Mouse (Mus musculus): ENCODE data around the gene Aldh3a1.
"Not testable (repeated sequence)": the region's sequence is repeated elsewhere in the genome, so short reads cannot be mapped to it uniquely, and the experiment has no call there.

Aldh3a1 gene

DNA sequence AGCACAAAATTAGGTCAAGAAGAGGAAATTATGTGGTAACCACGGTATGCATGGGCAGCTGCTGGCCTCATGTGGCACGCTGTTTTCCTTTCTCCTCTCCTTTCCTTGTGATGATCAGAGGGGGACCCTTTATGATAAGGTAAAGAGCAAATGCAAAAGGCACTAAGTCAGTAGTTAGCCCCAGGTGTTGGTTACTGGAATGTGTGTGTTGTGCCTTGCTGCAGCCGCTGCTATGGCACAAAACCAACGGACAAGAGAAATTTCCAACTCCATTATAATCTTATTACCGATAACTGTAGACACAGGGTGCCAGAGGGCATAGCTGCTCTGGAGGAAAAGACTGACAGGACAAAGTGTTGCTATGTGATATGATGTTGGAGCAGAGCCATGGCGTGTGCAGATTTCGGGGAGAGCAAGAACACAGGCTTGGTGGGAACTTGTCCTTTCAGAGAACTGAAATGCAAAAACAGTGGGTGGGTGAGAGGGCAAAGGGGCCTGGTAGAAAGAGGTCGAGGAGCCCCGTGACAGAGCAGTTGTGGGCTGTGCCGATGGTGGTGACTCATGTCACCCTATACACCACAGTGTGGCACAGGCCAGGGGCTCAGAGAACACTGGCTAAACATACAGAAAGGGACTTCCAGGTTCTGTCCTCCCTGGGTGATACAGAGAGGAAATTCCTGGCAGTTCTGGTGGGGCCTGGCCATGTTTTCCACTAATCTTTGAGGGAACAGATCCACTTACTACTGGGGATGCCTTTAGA lies at the start of gene Aldh3a1:
Gene Aldh3a1 (plus strand): TSS at position 51 of the 760 bp plus-strand sequence.
- DNase-seq (ENCODE audit: low read depth, low spot score) = no peak

DNA sequence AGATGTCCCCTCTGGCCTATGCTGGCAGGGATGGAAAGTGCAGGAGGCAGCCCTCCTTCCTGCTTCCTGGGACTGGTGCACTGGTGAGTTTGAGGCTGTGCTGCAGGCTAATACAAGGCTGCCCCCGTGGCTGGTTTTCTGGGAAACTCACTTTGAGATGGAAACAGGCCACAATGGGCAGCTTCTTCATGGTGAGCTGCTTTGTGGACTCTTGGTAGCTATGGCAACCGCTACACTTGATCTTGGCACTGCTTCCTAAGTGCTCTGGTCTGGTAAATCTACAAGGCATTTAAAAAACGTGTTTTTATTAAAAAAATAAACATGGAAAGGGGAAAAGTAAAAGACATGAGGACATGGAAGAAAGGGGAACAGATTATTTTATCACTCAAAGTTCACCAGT lies 49.2 kb upstream of the Aldh3a1 start:
- DNase-seq (ENCODE audit: low read depth, low spot score) = no peak

GRCm38 (mm10) chr11:61159796-61160732 lies 47.3 kb upstream of the Aldh3a1 start:
- no peak for DNase-seq (ENCODE audit: low read depth, low spot score)

DNA sequence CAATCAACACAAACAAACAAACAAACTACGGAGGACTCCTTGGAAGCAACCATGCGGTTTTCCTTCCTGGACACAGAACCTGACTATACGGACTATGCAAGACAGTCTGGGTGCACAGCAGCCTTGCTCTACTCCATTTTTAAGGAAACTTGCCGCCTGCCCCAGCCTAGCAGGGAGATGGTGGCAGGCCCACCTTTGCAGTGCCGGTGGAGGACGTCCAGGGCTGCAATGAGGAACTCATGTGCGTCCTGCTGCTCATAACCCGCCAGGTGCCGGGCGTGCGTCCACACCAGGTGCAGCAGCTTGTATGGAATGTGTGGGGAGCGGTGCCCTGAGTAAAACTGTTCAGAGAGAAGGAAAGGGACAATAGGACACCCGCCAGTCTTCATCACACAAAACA lies 46.2 kb upstream of the Aldh3a1 start:
- no peak for DNase-seq (ENCODE audit: low read depth, low spot score)

GRCm38 (mm10) chr11:61162776-61163175 lies 44.6 kb upstream of the Aldh3a1 start:
- no peak for DNase-seq (ENCODE audit: low read depth, low spot score)

DNA sequence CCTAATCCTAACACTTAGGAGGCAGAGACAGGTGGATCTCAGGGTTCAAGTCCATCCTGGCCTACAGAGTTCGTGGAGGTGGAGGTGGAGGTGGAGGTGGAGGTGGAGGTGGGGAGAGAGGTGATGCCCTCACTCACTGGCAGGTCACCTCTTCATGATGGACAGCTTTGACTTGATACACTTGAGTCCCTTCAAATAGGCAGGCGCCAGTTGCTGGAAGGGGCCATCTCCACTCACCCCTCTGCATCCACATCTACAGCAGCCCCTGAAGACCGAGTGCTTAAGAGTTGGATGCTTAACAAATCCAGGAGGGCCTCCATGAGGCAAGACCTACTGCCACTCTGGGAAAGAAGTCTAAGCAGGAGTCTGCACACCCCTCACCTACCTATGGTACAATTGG lies 44.0 kb upstream of the Aldh3a1 start:
- no peak for DNase-seq (ENCODE audit: low read depth, low spot score)

DNA sequence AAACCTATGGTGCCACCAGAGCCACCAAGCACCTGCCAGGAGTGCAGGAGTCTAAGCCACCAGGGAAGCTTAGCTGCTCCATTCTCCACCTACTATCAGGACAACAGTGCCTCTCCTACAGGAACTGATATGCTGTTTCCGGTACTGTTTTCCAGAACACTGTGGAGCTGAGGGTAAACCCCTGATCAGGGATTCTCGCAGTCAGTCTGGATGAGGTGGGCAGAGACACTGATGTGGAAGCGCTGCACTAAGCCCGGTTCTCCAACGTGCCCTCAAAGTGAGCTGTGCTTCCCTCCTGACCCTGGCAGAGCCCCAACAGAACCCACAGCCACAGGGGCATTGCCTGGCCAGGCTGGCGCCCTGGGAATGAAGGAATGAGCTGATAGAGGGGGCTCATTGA lies 43.0 kb upstream of the Aldh3a1 start:
- DNase-seq (ENCODE audit: low read depth, low spot score) = no peak

DNA sequence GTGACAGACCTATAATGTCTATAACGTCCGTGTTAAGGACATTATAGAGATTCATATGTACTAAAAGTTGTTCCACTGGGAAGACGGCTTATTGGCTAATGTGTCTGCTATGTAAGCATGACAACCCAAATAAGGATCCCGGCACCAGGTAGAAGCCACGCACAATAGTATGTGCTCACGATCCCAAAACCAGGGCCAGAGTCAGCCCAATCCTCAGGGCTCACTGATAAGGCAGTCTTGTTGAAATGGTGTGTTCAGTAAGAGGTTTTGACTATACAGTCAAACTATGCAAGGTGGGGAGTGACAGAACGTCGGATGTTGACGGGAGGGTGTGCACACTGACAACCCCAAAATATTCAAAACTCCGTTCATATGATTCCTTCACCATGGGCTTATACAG lies 42.5 kb upstream of the Aldh3a1 start:
- no peak for DNase-seq (ENCODE audit: low read depth, low spot score)

GRCm38 (mm10) chr11:61170184-61170583 lies 37.2 kb upstream of the Aldh3a1 start:
- no peak for DNase-seq (ENCODE audit: low read depth, low spot score)

GRCm38 (mm10) chr11:61173477-61173876 lies 33.9 kb upstream of the Aldh3a1 start:
- not testable (repeated sequence) for DNase-seq (ENCODE audit: low read depth, low spot score)

DNA sequence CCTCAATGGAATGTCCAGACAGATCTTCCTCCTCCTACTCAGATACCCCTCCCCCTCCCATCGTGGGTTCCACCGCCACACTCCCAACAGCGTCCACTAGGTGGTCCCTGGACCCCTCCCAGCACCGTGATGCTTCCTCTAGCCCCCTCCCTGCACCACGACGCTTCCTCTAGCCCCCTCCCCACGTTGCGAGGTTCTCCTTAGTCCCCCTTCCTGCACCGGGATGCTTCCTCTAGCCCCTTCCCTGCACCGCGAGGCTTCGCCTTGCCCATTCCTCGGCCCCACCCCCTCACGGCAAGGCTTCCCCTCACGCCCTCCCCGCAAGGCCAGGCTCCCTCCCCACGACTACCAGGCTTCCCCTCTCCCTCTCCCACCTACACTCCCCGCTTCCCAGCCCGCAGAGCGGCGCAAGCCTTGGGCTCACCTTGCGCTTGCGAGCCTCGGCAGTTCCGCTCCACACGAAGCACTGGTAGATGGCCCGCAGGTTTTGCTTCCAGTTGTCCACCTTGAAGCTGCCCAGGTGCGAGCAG lies 33.0 kb upstream of the Aldh3a1 start:
- peak; percentile 16 for DNase-seq (ENCODE audit: low read depth, low spot score)

DNA sequence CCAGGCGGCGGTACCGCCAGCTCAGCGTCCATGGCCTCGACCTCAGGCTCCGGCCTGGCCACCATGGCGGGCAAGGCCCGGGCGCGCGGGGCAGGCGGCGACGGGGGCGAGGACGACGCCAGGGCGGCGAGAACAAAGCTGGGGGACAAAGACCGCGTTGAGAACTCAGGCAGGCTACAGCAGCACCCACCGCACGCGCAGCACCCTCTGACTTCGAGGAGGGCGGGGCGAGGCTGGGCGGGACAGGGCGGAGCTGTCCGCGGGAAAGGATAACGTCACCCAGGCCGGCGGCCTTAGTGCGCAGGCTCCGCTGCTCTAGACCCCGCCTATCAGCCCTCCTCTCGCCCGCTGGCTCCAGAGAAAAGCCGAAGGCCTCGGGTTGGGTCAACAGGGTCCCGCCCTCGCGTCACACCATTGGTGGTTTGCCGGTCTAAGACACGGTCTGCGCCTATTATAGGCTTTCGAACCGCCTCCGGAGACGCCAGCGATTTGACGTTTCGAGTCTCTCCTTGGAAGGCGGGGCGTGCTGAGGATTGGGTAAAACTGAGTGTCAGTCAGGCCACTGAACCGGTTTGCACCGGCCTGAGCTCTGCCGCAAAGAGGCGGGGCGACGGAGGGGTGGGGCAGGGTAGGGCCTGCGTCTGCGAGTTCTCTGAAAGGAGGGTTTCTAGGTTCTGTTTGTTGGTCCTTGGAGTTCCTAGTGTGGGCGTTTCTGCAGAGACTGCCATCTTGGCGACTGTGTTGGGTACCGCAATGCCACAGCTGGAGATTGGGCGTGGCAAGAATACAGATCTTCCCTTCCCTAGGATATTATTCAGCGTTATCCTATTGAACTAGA lies 32.3 kb upstream of the Aldh3a1 start, which contains the start of gene Usp22:
Gene Usp22 (minus strand): TSS at position 235 of the 838 bp plus-strand sequence.
- peak; percentile 96 for DNase-seq (ENCODE audit: low read depth, low spot score)

DNA sequence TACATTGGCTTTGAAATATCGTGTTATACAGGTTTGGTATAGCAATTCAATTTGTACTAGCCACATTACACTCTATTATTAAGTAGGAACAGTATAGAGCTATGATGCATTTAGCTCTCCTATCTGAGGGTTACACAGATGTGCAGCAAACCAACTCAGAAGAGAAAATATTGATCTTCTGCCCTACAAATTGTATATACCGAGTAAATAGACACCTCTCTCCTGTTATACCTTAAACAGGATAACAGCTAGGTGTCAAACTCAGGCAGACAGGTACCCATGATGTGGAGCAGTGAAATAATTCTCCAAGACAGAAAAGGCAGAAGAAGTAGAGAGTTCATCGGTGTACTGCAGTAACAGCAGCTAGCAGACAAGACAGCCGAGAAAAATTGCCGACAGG lies 31.6 kb upstream of the Aldh3a1 start:
- DNase-seq (ENCODE audit: low read depth, low spot score) = no peak

GRCm38 (mm10) chr11:61176321-61176720 lies 31.0 kb upstream of the Aldh3a1 start:
- DNase-seq (ENCODE audit: low read depth, low spot score) = no peak

- DNase-seq (ENCODE audit: low read depth, low spot score) = no peak
Measured at GRCm38 (mm10) chr11:61180361-61180760, 27.0 kb upstream of the Aldh3a1 start.

GRCm38 (mm10) chr11:61181624-61182023 lies 25.7 kb upstream of the Aldh3a1 start:
- DNase-seq (ENCODE audit: low read depth, low spot score) = no peak

- DNase-seq (ENCODE audit: low read depth, low spot score) = no peak
Measured at GRCm38 (mm10) chr11:61183820-61184219, 23.5 kb upstream of the Aldh3a1 start.

DNA sequence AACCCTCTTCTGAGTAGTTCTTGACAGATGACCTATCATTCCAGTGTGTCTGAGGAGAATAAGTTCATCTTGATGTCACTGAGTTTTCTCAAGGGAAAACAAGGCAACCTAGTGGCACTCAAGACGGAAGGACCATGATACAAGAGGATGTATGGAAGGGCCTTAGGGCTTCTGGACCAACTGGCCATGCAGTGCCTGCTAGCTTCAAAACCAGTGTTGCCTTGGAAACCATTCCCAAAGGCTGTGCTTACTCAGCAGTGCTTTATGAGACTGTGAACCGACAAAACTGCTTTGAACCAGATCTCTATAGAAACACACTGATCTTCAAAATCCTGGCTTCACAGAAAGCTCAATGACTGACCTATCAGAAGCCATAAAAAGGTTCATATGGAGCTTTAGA lies 16.6 kb upstream of the Aldh3a1 start:
- no peak for DNase-seq (ENCODE audit: low read depth, low spot score)

DNA sequence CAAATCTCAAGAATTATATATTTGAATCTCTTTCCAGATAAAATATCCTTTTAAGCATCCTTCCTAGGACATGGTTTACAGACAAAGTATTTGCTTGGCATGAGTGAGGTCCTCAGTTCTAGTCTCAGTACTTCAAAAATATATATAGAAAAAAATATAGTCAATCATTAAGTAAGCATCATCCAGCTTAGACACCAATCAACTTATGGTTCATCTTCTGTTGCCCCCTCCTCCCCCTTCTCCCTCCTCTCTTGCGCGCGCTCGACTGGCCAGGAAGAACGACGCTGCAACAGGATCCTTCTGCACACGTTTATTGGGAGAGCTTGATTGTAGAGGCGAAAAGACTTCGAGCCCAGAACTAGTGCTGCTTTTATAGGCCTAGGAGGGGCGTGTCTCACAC lies 15.2 kb upstream of the Aldh3a1 start:
- DNase-seq (ENCODE audit: low read depth, low spot score) = not testable (repeated sequence)

GRCm38 (mm10) chr11:61192779-61193178 lies 14.6 kb upstream of the Aldh3a1 start:
- DNase-seq (ENCODE audit: low read depth, low spot score) = no peak

- peak; percentile 62 for DNase-seq (ENCODE audit: low read depth, low spot score)
Measured at GRCm38 (mm10) chr11:61193392-61193791, 13.9 kb upstream of the Aldh3a1 start.
